Mouse (Mus musculus) mouse trophoblast stem cell (cell line): ENCODE results near the gene Tmem54.

ENCODE experiments used
- in situ Hi-C, 2 experiments: fragments of 300-500 bp; cut with MseI, MboI; formaldehyde crosslinking; loops; 2 replicates in 1 of 2; 3 replicates in 1 of 2; pipeline ENCODE4 v1.15.1; 2025

The Tmem54 gene

DNA sequence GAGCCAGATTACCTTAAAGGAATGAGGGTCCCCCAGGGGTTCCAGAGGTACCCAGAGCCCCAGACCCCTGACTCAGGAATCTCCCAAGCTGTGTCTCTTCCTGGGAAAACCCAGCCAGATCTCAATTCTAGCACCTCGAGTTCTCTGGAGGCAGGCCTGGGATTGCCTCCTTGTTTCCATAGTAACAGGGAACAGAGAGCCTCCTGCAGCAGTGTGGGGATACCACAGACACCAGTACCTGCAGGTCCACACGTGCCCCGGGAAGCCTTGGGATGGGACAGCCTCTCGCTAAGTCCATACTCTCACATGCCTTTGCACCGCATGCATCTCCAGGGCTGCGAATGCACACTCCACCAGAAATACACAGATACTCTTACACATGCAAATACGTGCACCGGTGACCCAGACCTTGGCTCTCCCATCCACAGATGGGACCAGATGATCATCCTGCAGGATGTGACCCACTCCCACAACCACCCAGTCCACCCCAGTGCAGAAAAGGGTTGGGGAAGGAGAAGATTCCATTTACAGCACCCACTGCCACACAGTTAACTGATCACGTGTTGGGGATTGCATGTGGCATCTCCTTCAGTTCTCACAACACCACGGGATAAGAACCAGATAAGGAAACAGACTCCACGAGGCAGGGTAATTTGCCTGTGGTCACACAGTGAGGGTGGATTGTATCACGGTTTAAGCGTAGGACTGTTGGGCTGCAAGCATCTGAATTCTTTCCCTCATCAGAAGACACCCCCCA is 23.4 kb downstream of the Tmem54 start:
- in situ Hi-C loops, result no loop called here

DNA sequence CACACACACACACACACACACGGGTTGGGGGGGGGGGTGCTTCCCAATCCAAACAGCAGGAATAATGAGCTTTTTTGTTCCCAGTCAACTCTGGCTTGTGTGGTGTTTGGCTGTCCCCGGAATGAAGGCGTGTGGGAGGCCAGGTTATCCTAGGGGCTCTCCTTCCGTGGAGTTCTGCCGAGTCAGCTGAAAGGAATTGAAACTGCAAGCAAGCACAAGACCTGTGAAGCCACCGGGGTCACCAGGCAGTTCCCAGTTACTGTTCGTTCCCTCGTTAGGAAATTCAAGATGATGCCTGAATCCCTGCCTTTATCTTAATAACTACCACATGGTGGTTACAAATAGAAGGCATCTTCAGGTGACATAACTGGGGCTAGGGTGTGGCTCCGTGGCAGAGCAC is 24.0 kb downstream of the Tmem54 start:
- in situ Hi-C loops, result no loop called here

DNA sequence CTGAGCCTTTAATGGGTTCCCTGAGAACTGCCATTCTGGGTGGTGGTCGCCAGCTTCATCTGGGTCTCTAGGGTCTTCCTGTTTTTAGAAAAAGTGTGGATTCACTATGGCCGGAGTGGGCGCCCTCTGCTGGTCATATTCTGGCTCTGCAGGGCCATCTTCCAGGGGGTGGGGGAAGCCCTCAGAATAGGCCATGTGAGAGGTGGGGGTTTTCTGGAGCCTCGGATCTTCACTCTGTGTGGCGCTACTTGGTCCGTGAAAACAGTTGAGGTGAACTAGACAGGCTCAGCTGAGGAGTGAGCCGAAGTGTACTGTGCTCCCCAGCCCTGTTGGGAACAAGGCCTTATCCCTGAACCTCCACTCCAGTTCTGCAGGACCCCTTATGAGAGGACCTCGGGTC is 24.8 kb downstream of the Tmem54 start:
- in situ Hi-C loops, result no loop called here

DNA sequence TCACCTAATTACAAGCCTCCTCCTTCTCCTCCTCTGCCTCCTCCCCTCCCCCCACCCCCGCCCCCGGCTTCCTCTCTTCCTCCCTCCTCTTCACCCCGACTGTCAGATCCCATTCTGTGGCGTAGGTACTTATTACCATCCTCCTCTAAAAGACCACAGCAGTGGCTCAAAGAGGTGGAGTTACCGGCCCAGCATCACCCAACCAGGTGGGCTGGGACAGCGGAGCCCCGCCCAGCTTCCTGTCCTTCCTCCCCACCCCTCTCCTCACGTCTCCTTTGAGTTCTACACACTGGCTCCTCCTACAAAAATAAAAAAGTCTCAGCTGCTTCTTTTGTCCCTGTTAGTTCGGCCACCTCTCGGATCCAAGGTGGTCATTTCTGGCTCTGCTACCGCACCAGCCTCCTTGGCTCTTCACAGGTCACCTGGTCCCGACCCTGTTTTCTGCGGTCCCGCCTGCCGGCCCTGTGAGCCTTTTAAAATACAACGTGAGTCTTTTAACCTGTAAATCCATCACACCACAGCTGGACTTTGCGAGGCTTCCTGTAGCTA is 25.5 kb downstream of the Tmem54 start:
- in situ Hi-C loops, result no loop called here

DNA sequence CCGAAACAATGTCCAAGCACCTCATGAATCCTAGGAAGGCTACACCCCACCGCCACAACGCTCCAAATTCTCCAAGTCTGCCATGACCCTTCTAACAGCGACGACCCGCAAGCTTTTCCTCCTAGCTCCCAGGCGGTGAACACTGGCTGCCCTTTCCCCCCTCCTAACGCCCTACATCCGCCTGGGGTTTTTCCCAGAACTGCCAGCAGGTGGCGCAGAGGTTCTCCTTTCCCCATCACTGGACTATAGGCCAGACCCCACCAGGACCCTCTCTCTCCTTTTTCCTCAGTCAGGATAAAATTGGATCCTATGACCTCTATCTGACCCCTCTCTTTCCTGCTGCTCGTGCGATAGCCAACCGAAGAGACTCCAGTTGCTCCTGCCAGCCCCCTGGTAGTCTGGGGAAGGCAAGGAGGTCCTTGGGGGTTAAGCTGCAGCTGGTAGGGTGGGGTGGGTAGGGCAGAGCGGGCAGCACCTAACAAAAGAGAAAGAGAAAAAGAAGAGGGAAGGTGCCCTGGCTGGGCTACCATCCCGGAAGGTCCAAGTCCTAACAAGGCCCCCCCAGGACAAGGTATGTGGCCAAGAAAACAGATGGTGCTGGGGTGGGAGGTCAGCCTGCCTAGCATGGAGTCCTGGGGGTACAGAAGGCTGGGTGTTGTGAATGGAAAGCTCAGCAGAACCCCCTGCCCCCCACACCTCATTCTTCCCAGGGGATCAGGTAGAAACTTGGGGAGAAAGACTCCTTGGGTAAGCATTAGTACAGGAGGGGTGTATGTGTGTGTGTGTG is 29.6 kb downstream of the Tmem54 start:
- in situ Hi-C loops, result no loop called here

DNA sequence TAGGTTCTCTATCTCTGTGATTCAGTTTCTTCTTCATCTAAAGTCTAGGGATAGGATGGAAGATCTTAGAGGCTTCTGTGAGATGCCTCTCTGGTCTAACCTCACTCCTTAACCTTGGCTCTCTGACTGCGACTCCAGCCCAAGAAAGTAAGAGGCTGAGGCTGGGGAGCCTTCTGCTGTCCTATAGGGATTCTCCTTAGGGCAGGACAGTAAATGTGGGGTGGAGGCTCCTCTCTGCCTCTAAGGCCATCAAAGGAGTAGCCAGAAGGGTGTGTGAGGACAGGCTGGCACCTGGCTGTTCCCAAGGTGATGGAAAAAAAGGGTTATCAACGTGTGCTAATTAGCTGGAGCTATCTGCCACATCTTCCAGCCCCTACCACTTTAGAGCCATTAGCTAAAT is 30.3 kb downstream of the Tmem54 start:
- in situ Hi-C loops, result no loop called here

DNA sequence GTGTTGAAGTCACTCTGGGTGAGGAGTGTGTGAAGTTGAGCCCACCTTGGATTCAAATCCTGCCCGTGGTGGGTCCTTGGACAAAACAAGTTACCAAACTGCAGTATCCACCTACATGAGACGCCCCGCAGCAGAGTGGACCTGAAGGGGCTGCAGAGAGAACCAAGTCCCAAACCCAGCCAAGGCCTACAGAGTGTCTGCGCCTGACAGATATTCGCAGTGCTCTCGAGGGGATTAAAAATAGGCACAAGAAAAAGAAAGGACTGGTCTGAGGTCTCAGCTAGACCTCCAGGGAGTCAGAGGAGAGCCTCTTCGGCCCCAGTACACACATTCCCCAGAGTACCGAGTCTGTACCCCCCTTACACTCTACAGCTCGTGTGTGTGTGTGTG is 30.8 kb downstream of the Tmem54 start:
- in situ Hi-C loops, result no loop called here

DNA sequence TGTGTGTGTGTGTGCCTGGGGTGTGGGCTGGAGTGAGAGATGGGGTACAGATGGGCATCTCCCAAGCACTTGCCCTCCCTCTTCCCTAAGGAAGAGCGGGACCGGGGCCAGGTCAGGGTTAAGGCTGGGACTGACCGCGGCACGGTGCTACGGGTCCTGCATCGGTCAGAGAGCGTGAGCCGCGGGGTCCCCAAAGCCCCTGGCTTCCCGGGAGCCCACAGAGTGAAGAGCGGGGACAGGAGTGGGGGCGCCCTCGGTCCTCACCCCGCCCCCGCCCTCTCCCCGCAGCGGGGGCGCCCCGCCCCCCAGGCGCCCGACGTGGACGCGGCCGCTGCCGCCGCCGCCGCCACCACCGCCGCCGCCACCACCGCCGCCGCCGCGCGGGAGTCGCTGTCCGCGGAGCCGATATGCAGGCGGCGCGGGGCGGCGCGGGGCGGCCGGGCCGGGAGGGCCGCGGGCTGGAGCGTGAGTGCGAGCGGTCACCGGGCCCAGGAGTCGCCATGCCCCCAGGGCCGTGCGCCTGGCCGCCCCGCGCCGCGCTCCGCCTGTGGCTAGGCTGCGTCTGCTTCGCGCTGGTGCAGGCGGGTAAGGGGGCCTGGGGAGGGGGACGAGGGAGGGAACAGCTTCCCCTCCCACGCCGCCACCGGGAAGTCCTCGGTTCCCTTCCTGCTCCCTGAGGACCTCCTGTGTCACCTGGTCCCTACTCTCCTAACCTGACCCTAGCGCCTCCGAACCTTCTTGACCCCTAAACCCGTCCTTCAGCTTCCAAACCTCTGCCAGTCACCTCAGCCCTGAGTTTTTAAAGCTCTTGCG is 31.4 kb downstream of the Tmem54 start, which contains the start of gene Fndc5:
Fndc5 (plus strand) TSS at position 421 of the 813 bp plus-strand sequence.
- in situ Hi-C loops, result no loop called here

DNA sequence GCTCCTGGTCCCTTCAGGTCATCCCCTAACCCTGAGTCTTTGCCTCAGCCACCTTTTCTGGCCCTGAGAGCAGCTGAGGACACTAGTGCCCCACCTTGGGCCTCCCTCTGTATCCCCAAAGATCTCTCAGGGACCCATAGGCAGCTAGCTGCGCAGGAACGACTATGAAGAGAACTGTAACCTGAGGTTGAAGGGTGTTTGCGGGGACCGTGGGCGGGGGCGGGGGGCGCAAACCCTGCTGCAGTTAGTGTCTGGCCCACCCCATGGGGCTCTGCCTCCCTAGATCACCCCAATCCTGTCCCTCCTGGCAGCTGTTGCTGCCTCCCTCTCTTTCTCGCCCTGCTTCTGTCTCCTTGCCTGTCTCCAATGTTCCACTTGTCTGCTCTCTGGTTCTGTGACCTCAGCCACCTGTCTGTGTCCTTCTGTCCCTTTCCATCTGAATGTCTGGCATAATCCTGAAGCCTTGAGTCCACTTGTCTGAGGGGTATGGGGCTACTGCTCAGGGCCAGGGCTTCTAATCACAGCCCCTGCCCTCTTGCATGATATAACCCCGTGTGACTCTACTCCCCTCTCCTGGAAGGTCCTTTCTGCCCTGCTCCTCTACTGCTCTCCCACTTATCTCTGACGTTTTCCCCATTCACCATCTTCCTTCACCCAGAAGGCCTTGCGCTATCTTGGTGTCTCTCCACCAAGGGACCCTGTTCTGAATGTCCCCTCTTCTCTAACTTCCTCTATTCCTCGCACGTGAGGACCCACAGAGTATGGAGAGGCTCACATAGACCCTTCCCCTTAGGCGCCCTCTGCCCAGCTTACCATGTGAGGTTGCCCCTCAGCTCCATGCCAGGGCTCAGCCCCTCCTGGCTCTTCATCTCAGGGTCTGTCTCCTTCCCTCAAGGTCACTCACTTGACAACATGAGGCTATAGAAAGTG is 32.3 kb downstream of the Tmem54 start:
- in situ Hi-C loops, result no loop called here

DNA sequence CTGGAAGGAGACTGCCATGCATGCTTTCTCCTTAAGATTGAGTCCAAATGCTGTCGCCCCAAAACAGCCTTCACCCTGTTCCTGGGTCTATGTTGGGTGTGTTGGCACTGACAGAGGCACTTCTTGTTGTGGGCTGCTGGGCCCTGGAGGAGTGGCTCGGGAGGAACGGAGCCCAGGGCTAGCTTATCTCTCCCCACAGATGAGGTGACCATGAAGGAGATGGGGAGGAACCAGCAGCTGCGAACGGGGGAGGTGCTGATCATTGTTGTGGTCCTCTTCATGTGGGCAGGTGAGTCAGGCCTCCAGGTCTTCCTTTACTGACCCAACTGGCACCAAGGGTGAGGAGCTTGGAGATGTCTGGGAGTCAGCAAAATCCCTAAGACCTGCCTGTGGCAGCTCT is 34.3 kb downstream of the Tmem54 start:
- in situ Hi-C loops, result no loop called here

DNA sequence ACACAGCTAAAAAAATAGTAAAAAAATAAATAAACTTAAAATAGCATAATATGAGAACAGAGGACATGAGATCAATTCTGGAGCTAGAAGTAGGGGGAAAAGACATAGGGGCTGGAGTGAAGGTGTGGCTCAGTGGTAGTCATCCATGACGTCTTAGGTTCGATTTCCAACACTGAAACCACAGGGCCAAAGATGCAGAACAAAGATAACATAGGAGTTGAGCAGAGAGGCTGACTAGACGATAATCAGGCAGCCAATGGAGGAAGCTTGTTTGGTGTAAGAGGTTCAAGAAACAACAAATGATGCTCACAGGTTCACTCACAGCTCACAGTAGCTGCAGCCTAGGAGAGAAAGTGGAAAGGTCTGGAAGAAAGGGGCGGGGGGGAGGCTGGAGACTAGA is 35.5 kb downstream of the Tmem54 start:
- in situ Hi-C loops, result no loop called here

DNA sequence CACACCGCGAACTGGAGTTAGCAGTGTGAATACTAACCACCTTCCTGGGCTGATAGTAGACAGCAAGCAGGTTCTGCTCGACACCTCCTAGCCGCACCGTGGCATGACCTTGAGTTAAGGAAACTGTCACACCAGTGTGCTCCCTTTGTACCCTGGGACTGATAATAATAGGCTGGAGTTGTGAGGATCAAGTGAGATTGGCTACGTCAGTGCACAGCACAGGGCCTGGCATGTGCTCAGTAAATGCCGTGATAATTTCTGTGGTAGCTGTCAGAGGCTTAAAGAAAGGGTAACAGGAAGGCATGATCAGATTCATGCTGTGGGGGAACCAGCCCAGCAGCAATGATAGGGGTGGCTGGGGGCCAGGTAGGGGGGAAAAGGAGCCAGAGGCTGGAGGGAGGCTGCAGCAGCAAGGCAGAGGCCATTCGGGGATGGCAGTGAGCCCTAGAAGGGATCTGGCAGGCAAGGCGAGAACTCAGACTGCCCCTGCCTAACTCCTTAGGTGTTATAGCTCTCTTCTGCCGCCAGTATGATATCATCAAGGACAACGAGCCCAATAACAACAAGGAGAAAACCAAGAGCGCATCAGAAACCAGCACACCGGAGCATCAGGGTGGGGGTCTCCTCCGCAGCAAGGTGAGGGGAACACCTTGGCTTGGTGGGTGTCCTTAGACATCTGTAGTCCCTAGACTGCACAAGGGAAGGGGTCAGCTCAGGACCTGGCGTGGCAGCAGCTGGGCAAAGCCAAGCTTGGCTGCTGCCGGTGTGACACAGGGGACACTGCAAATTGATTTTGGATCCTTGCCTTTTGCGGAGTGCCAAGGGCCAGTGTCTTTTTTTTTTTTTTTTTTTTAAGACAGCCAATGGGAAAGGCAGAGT is 36.5 kb downstream of the Tmem54 start:
- in situ Hi-C loops, result no loop called here

DNA sequence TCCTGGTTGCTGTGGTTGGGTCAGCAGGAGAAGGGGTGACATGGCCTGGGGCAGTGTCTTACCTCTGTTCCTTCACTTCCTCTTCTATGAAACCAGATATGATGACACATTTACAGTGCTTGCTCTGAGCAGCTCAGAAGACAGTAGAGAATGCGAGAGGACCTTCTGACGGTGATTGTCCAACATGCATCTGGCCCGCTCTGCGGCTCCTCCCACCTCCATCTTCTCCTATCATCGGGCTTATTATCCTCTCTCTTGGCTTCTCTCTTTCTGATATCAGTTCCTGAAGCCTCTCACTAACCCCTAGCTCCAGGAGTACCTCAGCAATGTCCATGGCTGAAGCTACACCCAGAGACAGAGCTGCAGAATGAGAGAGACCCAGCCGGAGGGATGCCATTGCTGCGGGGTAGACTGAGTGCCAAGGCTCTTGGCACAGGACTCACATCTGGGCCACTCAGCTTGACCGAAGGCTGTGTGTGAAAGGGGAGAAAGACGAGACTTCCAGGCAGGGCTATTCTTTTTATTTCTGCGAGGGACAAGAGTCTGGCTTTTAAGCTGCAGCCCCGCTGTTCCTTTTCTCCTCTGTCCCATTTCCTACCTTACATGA is 37.2 kb downstream of the Tmem54 start:
- in situ Hi-C loops, result no loop called here

DNA sequence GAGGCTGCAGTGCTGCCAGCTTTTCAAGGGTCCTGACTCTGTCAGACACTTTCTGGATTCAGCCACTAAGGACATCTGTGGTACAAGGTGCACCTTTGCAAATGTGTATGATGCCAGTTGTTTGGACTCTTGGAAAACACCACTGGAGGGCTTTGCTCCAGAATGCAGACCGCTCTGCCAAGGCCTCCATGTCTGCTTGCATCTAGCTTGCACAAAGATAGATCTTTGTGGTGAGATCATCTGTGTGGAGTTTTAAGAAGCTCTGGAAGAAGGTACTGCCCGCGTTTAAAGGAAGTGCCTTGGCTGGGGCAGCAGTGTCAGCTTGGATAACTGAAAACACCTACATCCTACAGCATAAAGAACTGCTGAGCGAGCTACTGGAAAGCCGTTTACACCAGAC is 38.2 kb downstream of the Tmem54 start:
- in situ Hi-C loops, result no loop called here

DNA sequence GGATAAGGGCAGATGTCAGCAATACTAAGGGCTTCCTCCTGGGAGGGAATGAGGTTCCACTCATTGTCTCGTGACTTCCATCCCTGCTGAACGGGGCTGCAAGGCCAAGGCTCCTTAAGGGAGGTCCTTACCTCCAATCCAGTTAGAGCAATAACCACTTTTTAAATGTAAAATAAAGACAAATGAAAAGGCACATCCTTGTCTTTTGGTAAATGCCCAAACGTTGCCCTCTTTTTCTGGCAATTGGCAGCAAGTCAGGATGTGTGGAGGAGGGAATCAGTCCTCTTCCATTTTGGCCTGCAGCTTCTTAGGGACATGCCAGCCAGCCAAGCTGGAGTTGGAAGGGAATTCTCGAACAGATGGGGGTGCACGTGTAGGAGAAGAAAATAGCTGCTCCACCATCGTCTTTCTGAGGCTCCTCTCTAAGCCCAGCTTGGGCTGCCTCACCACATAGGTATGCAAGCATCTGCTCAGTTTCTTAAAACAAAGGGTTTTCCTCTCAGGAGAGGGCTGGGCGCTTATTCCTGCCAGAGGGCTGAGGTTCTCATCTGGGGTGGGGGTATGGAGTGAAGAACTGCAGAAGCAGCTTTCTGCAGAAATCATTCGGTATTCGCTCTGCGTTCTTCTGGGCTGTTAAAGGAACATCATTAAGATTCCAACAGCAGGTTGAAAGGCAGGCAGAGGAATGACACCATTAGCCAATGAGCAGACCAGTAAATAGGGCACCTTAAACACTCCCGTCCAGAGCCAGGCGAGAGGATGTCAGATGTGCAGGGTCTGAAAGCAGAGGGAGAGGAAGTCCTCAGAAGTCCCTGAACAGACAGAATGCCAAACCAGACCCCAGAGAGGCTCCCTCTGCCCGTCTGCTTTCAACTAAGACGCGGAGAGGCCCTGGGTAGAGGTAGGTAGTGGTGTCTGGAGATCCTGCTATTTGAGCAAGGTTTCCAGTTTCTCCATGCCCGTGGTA is 39.3 kb downstream of the Tmem54 start:
- in situ Hi-C loops, result no loop called here

DNA sequence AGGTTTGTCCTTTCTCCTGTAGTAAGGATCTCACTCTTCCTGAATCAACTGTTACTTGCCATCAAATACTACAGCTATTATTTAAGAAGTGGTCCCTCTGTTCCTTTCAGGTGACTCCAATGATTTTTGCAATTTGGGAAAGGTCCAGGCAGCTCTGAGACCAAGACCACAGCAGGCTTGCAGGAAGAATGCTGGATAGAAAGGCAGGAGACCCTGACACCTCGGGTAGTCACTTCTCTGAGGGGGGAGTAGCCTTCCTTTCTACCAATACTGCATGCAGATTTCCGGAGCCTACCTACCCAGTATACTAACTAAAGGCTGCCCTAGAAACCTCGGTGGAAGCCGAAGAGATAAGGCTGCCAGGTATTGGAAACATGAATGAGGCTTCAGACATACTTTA is 40.1 kb downstream of the Tmem54 start:
- in situ Hi-C loops, result no loop called here

DNA sequence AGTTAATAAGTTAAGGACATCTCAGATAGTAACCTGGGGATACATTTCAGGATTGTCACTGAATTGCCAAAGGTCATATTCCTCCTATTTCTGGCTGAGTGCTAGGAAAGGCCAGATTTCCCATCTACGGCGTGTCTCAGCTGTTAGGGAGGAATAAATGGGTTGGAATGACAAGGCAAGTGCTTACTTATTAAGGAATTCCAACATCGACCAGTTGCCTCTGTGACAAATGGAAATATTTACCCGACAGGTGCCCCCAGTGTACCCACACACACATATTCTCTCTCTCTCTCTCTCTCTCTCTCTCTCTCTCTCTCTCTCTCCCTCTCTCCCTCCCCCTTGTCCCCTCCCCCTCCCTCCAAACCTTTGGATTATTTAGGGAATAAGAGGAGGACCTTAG is 40.6 kb downstream of the Tmem54 start:
- in situ Hi-C loops, result no loop called here

DNA sequence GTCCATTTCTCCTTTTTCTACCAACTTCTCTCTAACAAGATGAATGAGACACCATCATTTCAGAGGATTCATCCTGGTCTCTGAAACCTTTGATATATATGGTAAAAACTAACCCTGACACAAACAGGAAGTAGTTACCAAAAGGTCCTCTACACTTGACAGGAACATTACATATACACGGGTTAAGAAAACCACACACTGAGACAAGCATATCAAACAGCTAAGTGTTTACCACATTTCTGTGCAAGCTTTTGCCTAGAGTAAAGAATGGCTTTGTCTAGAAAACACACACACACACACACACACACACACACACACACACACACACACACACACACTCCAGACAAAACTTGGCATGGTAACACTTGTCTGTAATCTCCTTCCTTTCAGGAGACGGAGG is 41.0 kb downstream of the Tmem54 start:
- in situ Hi-C loops, result no loop called here
